Comparison of ENCODE assay signal across 23 mouse cellular contexts in genomic region chr9:43044481-43044880, GRCm38 (mm10).
A peak's percentile ranks its signal among the peaks of the same experiment; 100 is the strongest.
DNase-seq lines count a peak whose midpoint lies in the region; ATAC-seq and TF ChIP-seq lines count a peak whose summit lies in the region.
"Had no signal": no experiment of that assay in that cellular context is flagged by ENCODE, and none has a peak within 500 bp of the region (broad histone marks: within the 10 kb centered on the region; RNA-seq: fewer than 3 reads in every experiment).

No protein-coding gene starts in this region.

- no peak overlapping the region for H3K4me3 ChIP-seq in gastrocnemius, adult 2 months
- no peak overlapping the region for H3K4me3 ChIP-seq in heart, embryonic 16.5 days (ENCODE audit: low read length)
- H3K4me3 ChIP-seq in left cerebral cortex, adult 2 months, result no peak overlapping the region
- H3K4me3 ChIP-seq in stomach, embryonic 16.5 days (replicated peaks; ENCODE audit: low read length), result no peak overlapping the region
- no peak overlapping the region for H3K4me3 ChIP-seq in stomach, postnatal 0 days (ENCODE audit: low read depth, low read length)
- H3K4me3 ChIP-seq: embryonic facial prominence, embryonic 12.5 days; embryonic facial prominence, embryonic 15.5 days; heart, embryonic 12.5 days; heart, embryonic 15.5 days; hindbrain, embryonic 15.5 days had no signal

- TF ChIP-seq CTCF in gastrocnemius, adult 2 months (IDR thresholded peaks at IDR 0.05), result no peak
- no peak for TF ChIP-seq CTCF in left cerebral cortex, adult 2 months (IDR thresholded peaks at IDR 0.05)
- TF ChIP-seq CTCF in stomach, postnatal 0 days (IDR thresholded peaks at IDR 0.05; ENCODE audit: low read depth), result no peak

- TF ChIP-seq EP300 in stomach, postnatal 0 days (optimal IDR thresholded peaks at IDR 0.05), result no peak

- H3K4me1 ChIP-seq in heart, embryonic 16.5 days (ENCODE audit: control insufficient read depth, insufficient read depth, low read length), result peaks cover 16% of the 10 kb centered on the region
- no peaks in the 10 kb centered on the region for H3K4me1 ChIP-seq in stomach, embryonic 16.5 days (ENCODE audit: control insufficient read depth, insufficient read depth, low read length)
- H3K4me1 ChIP-seq in stomach, postnatal 0 days (replicated peaks; ENCODE audit: control insufficient read depth, insufficient read depth), result peaks cover 6% of the 10 kb centered on the region; the same call in 1 of the 2 replicates
- H3K4me1 ChIP-seq: embryonic facial prominence, embryonic 12.5 days; embryonic facial prominence, embryonic 15.5 days had no signal

- peak overlapping the region; percentile 9 for H3K27ac ChIP-seq in gastrocnemius, adult 2 months
- H3K27ac ChIP-seq in heart, embryonic 16.5 days (ENCODE audit: low read length), result peak overlapping the region; percentile 27; the same call in 1 of the 2 replicates
- H3K27ac ChIP-seq in left cerebral cortex, adult 2 months, result 0 out of 2 replicates have a peak overlapping the region, but pooled peaks have one; percentile 4
- 0 out of 2 replicates have a peak overlapping the region, but pooled peaks have one; percentile 10 for H3K27ac ChIP-seq in stomach, embryonic 16.5 days (ENCODE audit: low read length)
- no peak overlapping the region for H3K27ac ChIP-seq in stomach, postnatal 0 days (replicated peaks)
- H3K27ac ChIP-seq: embryonic facial prominence, embryonic 12.5 days; embryonic facial prominence, embryonic 15.5 days; heart, embryonic 15.5 days; hindbrain, embryonic 15.5 days had no signal

- H3K9me3 ChIP-seq in heart, embryonic 16.5 days (replicated peaks; ENCODE audit: control insufficient read depth, low read length), result no peaks in the 10 kb centered on the region
- H3K9me3 ChIP-seq in stomach, embryonic 16.5 days (replicated peaks; ENCODE audit: control insufficient read depth, low read length), result no peaks in the 10 kb centered on the region
- no peaks in the 10 kb centered on the region for H3K9me3 ChIP-seq in stomach, postnatal 0 days (ENCODE audit: control insufficient read depth, low read length)
- H3K9me3 ChIP-seq: embryonic facial prominence, embryonic 12.5 days; embryonic facial prominence, embryonic 15.5 days; heart, embryonic 12.5 days; heart, embryonic 15.5 days; hindbrain, embryonic 15.5 days had no signal

- no peak for ATAC-seq in heart, embryonic 16.5 days (replicated peaks; ENCODE audit: extremely low read depth, insufficient read depth, low FRiP score)
- no peak for ATAC-seq in stomach, embryonic 16.5 days (ENCODE audit: insufficient read depth, low FRiP score)
- ATAC-seq in stomach, postnatal 0 days (ENCODE audit: low FRiP score, low TSS enrichment), result no peak
- ATAC-seq: activated CD4-positive, CD25-positive, alpha-beta regulatory T cell, adult 4 months; forebrain, embryonic 14.5 days; forebrain, postnatal 0 days; intestine, postnatal 0 days had no signal

- intact Hi-C loops in gastrocnemius, adult 2 months (cut with DNase I), result loop anchor here (10.0 kb wide), 1 partner anchor 50 kb away; no protein-coding TSS in a partner anchor
- intact Hi-C loops in heart, postnatal 36 days (cut with DNase I), result no loop called here
- intact Hi-C loops in left cerebral cortex, adult 2 months (cut with DNase I), result no loop called here

- DNase-seq in gastrocnemius, adult 2 months, result no peak
- no peak for DNase-seq in gastrocnemius, postnatal 10 days
- no peak for DNase-seq in heart, postnatal 36 days
- no peak for DNase-seq in left cerebral cortex, adult 2 months (ENCODE audit: extremely low spot score in 1 of 2, low spot score in 2 of 2)
- no peak for DNase-seq in left cerebral cortex, adult 18-20 months (ENCODE audit: low spot score in 2 of 2)
- no peak for DNase-seq in stomach, postnatal 0 days (ENCODE audit: low spot score)
- DNase-seq: adrenal gland, adult 8-10 months; adrenal gland, postnatal 25 days; cerebellum, adult 18-20 months; cerebellum, adult 9-10 months; cerebellum, postnatal 14 days; forebrain, postnatal 0 days; gastrocnemius, postnatal 14 days had no signal

- H3K9ac ChIP-seq in heart, embryonic 16.5 days (ENCODE audit: low read length), result no peak overlapping the region
- no peak overlapping the region for H3K9ac ChIP-seq in stomach, embryonic 16.5 days (ENCODE audit: low read length)
- H3K9ac ChIP-seq in stomach, postnatal 0 days (ENCODE audit: low read length), result no peak overlapping the region
- H3K9ac ChIP-seq: embryonic facial prominence, embryonic 12.5 days; embryonic facial prominence, embryonic 15.5 days; forebrain, postnatal 0 days; heart, embryonic 12.5 days; heart, embryonic 15.5 days; hindbrain, embryonic 15.5 days had no signal

- no peak overlapping the region for H3K4me2 ChIP-seq in heart, embryonic 16.5 days (ENCODE audit: low read depth, low read length)
- H3K4me2 ChIP-seq in stomach, embryonic 16.5 days (ENCODE audit: low read depth, low read length), result no peak overlapping the region
- H3K4me2 ChIP-seq in stomach, postnatal 0 days (replicated peaks; ENCODE audit: low read depth), result no peak overlapping the region
- H3K4me2 ChIP-seq: embryonic facial prominence, embryonic 12.5 days; embryonic facial prominence, embryonic 15.5 days; heart, embryonic 12.5 days; heart, embryonic 15.5 days; hindbrain, embryonic 15.5 days had no signal

- H3K36me3 ChIP-seq in heart, embryonic 16.5 days (ENCODE audit: control insufficient read depth, insufficient read depth), result peaks cover 4% of the 10 kb centered on the region; the same call in 1 of the 2 replicates
- 0 out of 2 replicates have a peak, but pooled peaks cover 3% of the 10 kb centered on the region for H3K36me3 ChIP-seq in stomach, embryonic 16.5 days (ENCODE audit: control insufficient read depth, insufficient read depth, low read length)
- H3K36me3 ChIP-seq in stomach, postnatal 0 days (ENCODE audit: control insufficient read depth, insufficient read depth, low read length), result no peaks in the 10 kb centered on the region; the same call in 1 of the 2 replicates

- no peaks in the 10 kb centered on the region for H3K27me3 ChIP-seq in heart, embryonic 16.5 days (ENCODE audit: control insufficient read depth, insufficient read depth, low read length)
- no peaks in the 10 kb centered on the region for H3K27me3 ChIP-seq in stomach, embryonic 16.5 days (ENCODE audit: control insufficient read depth, insufficient read depth, low read length)
- no peaks in the 10 kb centered on the region for H3K27me3 ChIP-seq in stomach, postnatal 0 days (ENCODE audit: control insufficient read depth, insufficient read depth, low read length)
- H3K27me3 ChIP-seq: embryonic facial prominence, embryonic 12.5 days; embryonic facial prominence, embryonic 15.5 days; heart, embryonic 12.5 days; heart, embryonic 15.5 days; hindbrain, embryonic 15.5 days had no signal
